Mouse (Mus musculus) v-Abl transformed pro-B cells (cell line): ENCODE results near the gene Map4k3.

ENCODE experiments used
- in situ Hi-C, 2 experiments: fragments of 400-800 bp; cut with MboI; formaldehyde crosslinking; loops; one replicate each; pipeline ENCODE4 v1.15.1; 2025; ENCODE audit not compliant: unreplicated experiment in 2 of 2

Map4k3 gene

DNA sequence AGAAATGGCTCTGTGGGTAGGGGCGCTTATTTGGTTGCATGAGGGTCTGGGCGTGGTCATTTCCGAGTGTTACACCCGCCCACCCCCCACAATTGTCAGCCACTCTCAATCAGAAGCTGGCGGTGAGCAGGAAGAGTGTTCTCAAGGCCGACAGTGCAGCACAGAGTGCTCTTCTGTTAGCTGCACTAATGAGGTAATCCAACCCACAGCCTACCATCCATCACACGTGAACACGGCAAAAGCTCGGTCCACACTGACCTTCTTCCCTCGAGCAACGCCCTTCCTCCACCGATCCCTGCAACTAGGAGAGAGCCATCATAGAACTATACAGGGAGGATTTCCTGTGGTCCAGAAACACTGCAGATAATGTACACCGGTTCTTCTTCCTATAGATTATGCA is 36.1 kb downstream of the Map4k3 start:
- in situ Hi-C loops: no loop called here

DNA sequence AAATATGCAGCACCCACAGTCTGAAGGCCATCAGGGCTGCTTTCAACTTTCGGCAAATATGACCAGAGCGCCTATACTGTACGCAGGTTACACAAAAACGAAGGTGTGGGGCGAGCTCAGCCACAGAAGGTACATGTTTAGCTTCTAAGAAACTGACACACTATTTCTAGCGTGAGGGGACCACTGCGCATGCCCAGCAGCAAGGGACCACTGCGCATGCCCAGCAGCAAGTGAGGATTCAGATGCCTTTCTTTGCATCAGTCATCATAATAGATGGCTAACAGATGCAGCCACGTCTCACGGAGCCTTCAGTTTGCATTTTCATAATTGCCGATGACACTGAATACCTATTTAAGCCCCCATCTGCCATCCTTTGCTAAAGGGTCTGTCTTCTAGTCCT is 39.6 kb downstream of the Map4k3 start:
- in situ Hi-C loops: no loop called here

DNA sequence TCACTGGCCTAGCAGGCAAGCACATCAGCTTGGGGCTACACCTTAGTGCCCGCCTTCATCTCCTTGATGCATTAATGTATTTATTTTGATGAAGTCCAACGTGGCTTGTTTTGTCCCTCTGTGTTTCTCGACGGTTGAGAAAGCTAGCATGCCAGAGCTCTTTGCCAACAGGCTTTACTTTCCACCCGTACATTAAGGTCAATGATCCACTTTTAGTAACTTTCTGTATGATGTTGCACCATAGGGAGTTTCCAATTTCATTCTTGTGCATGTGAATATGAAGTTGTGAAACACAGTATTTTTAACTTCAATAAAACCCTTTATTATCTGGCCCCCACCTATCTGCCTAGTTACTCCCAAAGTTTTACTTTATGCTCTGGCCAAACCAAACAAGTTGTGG is 42.2 kb downstream of the Map4k3 start:
- in situ Hi-C loops: no loop called here

DNA sequence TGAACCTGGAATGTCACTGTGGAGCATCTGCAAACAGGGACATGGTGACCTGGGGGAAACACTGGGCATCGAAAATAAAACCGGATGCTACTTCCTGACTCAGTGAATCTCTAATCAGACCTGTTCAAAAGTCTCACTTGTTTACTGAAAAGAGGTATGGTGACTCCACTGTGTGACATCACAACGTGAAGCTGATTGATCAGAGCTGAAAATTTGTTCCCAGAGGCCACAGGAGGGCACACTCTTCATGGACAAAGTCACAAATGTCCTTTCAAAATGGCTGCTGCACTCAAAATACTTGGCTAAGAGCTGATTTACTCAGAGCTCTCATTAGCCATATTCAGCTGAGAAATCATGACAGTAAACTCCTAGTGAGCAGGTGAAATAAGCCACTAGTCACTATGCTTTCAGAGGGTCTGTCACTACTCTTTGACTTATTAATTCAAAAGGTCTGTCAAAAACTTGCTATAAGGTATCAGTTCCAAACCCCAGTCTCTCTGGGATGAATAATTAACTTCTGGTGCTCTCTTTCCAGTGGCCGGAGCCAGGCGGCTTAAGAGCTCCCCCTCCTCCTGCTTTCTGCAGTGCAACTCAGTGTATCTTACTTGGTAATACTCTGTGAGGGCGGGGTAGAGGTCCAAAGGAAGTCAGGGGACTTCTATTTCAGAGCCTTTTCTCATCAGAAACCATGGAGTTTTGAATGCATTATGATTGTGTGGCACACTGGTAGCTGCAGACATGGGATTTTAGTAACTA is 44.3 kb downstream of the Map4k3 start:
- in situ Hi-C loops: no loop called here

DNA sequence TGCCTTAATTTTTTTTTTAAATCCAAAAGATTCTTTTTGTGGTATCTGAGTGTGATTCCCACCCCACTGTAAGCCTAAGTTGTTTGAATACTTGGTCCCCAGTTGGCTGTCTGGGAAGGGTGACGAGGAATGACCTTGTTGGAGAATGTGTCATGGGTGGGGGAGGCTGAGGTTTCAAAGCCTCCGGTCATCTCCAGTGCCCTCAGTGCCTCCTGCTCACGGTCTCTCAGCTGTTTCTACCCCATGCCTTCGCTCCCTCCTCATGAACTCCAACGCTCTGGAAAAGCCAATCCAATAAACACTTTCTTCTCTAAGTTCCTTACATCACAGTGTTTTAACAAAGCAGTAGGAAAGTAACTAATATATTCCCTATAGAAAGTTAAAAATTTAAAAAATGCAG is 45.2 kb downstream of the Map4k3 start:
- in situ Hi-C loops: no loop called here

DNA sequence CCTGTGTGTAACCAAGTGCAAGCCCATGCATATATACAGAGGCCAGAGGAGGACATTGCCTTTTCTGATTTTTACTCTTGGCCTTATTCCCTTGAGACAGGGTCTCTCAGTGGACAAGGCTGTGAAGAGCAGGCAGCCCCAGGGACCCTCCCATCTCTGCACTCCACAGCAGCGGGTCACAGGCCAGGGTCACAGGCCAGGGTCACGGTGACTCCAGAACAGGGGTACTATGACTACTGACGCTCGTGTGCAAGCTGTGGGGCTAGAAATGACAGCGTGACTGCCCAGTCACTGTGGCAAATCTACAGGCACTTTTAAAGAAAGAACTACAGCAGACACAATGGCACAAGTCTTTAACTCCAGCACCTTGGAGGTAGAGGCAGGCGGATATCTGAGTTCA is 50.1 kb downstream of the Map4k3 start:
- in situ Hi-C loops: no loop called here

DNA sequence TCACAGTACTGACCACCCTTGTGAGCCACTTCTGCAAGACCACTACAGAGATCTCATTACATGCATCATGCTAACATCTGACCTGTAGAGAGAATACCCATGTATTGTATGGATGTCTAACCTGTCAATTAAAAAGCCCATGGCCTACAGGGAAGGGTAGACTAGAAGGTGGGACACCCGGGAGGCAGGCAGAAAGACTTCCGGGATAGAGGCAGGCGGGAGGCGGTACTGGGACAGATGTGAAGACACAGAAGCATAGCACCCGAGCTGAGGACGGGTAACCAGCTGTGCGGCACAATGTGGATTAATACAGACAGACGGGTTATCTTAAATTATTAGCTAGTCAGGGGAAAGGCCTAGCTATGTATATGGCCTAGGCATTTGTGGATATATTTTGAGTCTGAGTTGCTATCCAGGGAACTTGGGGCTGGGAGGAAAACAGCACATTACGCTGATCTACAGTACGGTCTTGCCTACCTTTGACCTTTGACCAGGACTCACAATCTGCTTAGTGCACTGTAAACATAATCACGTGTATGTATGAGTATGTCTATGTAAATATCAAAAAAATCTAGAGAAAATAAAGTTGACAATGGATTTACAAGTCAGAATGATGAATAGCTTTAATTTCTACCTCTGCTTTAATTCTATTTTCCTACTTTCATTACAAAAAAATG is 51.3 kb downstream of the Map4k3 start:
- in situ Hi-C loops: no loop called here

DNA sequence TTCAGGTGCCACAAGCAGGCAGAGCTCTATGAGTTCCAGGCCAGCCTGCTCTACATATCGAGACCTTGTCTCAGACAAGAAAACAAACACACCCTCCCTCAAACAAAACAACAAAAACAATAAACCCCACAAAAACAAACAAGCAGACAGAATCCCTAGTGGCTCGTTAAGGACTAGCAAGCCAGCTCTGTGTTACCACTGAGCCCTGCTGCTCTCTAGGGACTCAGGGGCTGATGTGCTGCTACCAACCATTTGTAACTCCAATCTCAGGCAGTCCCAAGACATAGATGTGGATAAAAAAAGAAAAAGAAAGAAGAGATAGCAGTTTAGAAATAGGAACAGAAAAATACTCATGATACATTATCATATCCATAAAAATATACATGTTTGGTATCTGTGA is 52.1 kb downstream of the Map4k3 start:
- in situ Hi-C loops: no loop called here

DNA sequence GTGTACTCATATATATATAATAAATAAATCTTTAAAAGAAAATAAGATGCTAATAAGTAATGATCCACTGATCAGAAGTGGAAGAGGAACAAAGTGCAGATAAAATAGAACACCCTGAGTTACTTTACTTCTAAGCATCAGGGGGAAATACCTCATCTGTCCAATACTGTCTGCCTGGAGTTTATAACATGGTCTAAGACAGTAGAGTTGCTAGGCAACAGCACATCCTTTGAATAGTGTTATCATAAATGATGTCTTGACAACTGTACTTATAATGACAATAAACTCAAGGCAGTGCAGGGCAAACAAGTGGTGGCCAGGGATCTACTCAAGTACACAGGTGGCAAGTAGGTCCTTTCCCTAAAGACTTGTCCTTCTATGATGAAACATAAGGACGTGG is 57.9 kb downstream of the Map4k3 start:
- in situ Hi-C loops: no loop called here

DNA sequence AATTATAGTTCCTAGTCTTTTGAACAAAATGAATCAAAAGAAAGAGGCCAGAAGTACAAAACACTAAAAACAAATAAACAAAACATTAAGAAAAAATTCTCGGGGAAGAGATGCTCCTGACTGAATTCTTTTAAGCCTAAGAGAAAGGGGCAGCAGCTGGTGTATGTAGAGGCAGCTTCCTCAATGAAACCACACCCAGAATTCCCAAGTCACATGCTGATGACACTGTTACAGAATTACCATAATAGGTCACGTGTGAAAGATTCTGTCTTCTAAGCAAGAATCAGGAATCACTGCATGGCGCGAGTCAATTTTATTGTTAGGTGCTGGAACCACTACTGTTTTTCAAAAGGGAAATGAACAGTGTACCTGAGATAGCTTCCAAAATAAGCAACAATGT is 64.7 kb downstream of the Map4k3 start:
- in situ Hi-C loops: no loop called here

DNA sequence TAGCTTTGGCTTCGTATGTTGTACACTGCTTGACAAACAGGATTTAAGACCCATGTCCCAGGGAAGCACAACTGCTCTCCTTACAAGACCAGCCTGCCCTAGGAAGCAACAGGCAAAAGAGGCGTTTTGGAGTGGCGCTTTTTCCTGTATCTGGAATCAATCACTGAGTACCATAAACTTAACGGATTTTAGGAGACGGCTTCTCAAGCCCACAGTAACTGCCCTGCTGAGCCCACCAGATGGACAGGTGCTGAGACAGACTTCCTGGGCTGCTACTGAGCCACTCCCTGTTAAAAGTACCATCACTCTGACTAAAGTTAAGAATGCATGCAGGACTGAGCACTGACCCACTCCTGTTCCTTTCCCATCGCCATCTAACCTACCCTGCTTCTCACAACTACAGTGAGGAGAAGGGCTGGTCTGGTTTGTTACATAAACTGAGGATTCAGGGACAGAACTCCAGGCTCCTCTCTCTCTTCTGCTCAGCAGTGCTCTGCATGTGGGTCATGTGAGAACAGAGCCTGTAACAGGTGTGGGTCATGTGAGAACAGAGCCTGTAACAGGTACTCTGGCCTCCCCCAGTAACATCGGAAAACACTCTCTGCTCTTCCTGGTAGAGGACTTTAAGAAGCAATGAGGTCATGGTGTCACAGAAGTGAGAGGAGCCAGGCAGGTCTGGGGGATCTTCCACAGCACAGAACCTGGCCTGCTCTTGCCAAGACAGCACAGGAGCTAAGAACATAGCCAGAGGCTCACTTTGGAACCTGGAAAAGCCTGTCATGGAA is 65.3 kb downstream of the Map4k3 start:
- in situ Hi-C loops: no loop called here

DNA sequence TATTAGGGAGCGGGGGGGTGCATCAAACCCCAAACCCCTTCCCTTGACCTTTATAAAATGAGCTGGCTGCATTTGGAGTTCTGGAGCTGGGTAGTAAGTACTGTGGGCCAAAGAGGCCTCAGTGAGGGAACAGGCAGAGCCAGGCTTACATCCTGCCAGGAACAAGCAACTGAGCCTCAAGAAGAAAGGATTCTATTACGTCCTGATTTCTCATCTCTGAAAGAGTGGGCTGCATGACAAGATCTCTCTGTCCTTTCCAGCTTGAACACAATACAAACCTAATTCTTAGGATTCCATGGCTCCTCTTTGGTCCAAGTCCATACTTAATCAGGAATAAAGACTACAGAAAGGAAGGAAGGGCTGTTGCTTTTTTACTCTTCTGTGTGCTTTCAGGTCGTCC is 66.4 kb downstream of the Map4k3 start:
- in situ Hi-C loops: no loop called here

DNA sequence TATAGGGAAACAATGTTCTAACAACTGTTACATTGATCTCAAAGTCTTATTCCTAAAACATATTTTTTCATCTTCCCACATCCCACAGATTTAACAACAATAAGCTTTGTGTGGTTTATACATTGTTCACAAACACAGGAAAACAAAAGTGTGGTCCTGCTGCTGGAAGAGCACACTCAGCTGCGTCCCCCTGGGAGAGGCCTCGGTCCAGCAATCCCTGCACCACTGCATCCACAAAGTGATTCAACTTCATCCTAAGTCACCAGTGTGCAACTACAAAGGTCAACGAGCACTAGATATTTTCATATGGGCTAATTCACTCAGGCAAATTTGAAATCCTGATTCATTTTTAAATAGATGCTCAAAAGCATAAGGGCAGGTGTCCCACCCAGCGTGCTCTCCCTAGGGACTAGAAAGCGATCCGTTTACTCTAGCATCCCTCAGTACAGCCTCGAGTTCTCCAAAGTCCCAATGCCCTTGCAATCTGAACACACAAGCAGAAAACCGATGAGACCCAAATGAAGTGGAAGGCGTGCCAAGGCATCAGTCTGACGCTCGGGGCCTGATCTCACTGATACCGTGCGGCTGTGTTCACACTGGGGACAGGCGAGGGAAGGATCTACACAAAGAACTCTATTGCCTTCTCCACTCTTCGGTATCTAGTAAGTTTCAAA is 67.4 kb downstream of the Map4k3 start:
- in situ Hi-C loops: no loop called here

DNA sequence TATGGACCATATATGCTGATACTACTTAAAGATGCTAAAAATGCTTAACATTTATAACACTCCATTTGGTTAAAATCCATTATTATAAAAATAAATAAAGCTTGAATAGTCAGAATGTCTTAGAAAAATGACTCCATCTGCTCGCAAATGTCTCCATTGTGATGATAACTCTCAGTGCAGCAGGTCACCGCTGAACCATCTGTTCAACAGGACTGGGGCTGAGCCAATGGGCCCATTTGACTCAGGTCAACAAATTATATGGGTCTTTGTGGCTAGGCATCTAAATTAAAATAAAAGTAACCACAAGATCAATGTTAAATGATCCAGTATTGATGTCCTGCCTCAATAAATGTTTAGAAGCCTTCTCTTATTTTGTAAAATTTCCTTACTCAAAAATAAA is 68.1 kb downstream of the Map4k3 start:
- in situ Hi-C loops: no loop called here

DNA sequence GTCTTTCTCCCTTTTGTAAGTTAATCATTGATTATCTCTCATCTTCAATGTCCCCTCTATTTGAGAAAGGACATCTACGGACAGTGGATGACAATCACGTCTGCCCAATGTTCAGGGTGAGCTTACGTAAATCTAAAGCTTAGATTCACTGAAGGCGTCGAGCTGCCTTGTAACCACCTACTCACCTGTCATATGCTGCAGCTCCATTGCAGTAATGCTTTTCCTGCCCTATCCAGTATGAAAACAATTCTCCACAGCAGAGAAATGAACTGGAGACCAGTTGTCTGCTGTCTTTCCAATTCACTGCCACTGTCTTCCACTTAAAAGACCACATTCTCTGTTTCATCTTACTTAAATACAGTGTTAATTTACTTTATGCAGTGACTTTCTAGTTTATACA is 68.5 kb downstream of the Map4k3 start:
- in situ Hi-C loops: no loop called here

DNA sequence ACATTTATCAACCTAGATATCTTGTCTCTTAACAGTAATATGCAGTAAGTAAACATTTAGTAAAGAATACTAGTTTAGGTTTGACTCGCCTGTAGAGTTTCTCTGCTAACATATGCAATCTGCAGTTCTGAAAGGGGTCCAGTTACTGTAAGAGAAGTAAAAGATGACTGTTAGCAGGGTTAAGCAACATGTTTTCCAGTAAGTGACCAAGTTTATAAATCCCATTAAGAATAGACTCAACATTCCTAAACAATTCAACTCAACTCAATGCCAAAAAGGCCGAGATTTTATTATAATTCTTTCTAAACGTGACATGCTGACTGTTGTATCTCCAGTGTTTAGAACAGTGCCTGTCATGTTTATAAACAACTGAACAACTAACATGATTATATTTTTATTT is 74.0 kb downstream of the Map4k3 start:
- in situ Hi-C loops: no loop called here

DNA sequence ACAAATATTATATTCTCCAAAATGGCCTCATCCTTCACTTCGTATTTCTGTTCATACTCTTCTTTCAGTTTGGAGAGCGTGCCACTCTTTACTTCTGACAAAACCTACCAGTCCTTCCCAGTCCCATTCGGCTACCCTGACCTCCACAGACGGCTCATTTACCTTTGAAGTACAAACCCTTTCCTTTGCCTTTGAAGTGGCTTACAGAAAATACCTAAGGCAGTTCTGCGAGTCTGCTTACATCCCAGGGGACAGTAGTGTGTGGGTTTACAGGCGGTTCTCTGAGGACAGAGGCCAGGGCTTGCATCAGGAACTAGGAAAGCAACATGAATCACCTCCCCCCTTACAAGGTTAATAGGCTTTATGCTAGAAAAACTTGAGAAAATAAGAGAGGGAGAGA is 75.5 kb downstream of the Map4k3 start:
- in situ Hi-C loops: no loop called here

DNA sequence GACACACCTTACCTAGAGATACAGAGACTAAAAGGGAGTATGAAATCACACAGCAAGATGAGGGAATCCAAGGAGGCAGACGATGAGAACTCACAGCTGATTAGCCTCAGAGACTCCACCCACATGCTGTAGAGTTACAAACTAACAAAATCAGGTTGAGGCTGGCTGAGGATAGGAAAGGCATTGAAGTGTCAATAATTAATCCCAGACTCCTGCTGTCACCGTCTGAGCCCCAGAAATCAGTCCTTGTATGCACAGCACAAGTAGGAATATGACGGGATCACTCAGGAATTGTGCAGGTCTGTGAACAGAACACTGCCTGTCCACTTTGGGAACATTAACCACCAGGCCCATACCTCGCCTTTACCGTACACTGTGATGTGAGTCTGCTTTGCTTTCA is 81.4 kb downstream of the Map4k3 start:
- in situ Hi-C loops: no loop called here

DNA sequence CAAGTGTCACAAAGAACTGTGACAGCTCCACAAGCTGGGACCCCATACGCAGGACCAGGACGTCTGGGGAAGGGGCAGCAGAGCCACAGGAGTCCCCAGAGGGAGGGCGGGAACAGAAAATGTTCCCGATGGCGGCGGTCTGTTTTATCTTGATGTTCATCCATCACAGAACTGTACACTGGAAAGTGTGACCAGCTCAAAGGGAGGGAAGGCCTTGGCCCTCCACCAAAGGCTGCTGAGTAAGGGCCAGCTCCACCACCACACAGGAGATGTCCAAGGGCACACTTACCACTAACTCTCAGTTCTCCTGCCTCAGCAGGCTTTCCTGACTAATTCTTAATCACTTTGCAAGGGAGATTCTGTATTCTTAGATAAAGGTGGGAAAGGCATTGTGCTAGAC is 82.2 kb downstream of the Map4k3 start:
- in situ Hi-C loops: no loop called here

DNA sequence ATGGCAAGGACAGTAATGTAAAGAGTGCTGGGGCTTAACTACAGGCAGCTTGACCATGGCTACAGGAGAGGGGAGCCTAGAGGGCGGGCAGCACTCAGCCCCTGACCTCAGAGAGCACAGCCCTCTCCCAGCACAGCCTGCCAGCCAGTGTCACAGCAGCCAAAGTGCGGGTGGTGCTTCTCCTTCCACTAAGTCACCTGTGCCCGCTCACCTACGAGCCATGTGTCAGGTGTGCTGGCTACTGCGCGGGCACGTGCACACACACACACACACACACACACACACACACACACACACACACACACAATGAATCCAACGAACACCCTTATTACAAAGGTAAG is 82.6 kb downstream of the Map4k3 start:
- in situ Hi-C loops: no loop called here

DNA sequence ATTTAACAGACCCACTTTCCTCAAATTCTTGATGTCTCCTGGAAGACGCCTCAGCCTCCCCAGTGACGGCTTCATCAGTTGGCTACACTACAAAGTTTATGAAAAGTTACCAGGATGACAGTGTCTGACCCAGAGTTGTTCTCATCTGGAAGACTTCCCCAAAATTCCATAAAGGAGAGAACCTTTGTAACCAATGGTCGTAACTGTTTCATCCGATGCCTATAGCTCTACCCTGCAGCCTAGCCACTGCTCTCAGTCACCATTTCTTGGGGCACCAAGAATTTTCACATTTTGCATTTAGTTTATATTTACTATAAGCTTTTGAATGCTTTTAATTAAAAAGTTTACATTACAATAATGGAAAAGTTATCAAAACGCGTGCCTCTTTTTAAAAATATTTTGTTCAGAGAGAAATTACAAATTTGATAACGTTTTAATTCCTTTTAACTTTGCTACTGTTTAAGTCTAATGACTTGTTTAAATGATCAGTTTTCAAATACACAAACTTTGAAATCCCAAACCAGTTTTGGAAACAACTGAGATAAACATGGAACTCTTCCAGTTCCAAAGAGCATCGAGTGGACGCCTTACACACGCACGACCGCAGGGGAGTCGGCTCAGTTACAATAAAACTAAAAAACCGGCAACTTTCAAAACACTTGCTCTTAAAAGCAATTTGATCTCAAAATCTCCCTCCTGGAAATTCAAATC is 83.1 kb downstream of the Map4k3 start:
- in situ Hi-C loops: no loop called here
